Mouse (Mus musculus) spleen, adult 2 months (tissue): ENCODE results near the gene Prkci. TPM values are rescaled to one million over a fixed set of nuclear protein-coding genes. Genes with fewer than 3 reads are reported as not detected.

ENCODE experiments used
- DNase-seq, 2 experiments: peaks; one replicate each; pipeline versions ENCODE4 v3.0.0 to v3.0.0-alpha.2; 2012 to 2021; ENCODE audit warnings: low spot score in 2 of 2, low read depth in 1 of 2
- H3K27ac ChIP-seq: fragments of 200-500 bp; 2 replicates; pipeline ENCODE4 v1.5.1; 2012; ENCODE audit warnings: low read length, inconsistent platforms; ENCODE audit not compliant: insufficient read depth
- H3K27me3 ChIP-seq: fragments of 200-500 bp; 2 replicates; pipeline ENCODE4 v1.6.1; 2012; ENCODE audit warnings: mild to moderate bottlenecking, moderate library complexity, low read length, inconsistent platforms; ENCODE audit not compliant: control insufficient read depth, insufficient read depth
- H3K36me3 ChIP-seq: fragments of 200-500 bp; 2 replicates; pipeline ENCODE4 v1.6.1; 2012; ENCODE audit warnings: mild to moderate bottlenecking, low read length, inconsistent platforms; ENCODE audit not compliant: control insufficient read depth, insufficient read depth
- H3K4me1 ChIP-seq: fragments of 200-500 bp; 2 replicates; pipeline ENCODE4 v1.6.1; 2011; ENCODE audit warnings: inconsistent platforms; ENCODE audit not compliant: control insufficient read depth, insufficient read depth, insufficient read length
- H3K4me3 ChIP-seq: fragments of 200-500 bp; 2 replicates; pipeline ENCODE4 v1.5.1; 2011; ENCODE audit warnings: mild to moderate bottlenecking, inconsistent platforms; ENCODE audit not compliant: insufficient read depth, insufficient read length; ENCODE audit errors: extremely low read depth
- CTCF ChIP-seq: fragments of 200-500 bp; IDR thresholded peaks from 2 replicates; pipeline ENCODE4 v1.5.1; 2011; ENCODE audit warnings: mild to moderate bottlenecking, inconsistent platforms; ENCODE audit not compliant: insufficient read depth, insufficient read length, insufficient replicate concordance; ENCODE audit errors: extremely low read depth
- POLR2A ChIP-seq: fragments of 200-500 bp; IDR thresholded peaks from 2 replicates; pipeline ENCODE4 v1.6.1; 2011; ENCODE audit warnings: low read depth, low read length, inconsistent platforms
- WGBS: fragments of 180-500 bp; shearing (Covaris S2); methylation state at CpG from one replicate; pipeline ENCODE4 v1.1.7; 2018; 5-methylcytosine and 5-hydroxymethylcytosine counted together
- polyA plus RNA-seq: library from polyadenylated mRNA; depleted of rRNA; stranded (reverse); fragments of >200 nt; gene quantifications from 2 replicates; pipeline ENCODE4 v1.2.3, GENCODE M21; 2012

The Prkci gene
- polyA plus RNA-seq, 1 experiment = 3.7 TPM

DNA sequence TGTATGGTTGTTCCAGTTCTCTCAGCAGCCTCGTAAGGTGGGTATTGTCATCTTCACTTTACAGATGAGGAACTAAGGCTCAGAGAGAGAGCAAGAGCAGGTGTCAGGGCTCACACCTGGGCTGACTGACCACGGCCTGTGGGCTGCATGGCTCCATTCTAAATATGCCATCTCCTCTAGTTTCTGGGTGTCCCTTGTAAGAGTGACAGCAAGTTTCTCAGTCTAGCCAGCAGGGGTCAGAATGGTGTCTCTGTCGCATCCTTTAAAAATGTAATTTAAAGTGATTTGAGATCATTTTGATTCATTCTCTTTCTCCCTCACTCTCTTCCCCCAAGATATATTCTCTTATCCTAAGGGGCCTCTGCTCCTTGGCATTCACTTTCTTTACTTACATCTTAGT, 51.7 kb downstream of the Prkci start:
- Histone ChIP-seq H3K36me3 (peaks cover 1% of the 10 kb centered on the region), H3K4me1 (no peaks in the 10 kb centered on the region), H3K27me3 (no peaks in the 10 kb centered on the region), H3K27ac (no peak overlapping the region), H3K4me3 (no peak overlapping the region)
- 71% methylated on average over 3 of the region's 3 CpGs for WGBS
- TF ChIP-seq CTCF = no peak
- no peak for TF ChIP-seq POLR2A
- DNase-seq = no peak

DNA sequence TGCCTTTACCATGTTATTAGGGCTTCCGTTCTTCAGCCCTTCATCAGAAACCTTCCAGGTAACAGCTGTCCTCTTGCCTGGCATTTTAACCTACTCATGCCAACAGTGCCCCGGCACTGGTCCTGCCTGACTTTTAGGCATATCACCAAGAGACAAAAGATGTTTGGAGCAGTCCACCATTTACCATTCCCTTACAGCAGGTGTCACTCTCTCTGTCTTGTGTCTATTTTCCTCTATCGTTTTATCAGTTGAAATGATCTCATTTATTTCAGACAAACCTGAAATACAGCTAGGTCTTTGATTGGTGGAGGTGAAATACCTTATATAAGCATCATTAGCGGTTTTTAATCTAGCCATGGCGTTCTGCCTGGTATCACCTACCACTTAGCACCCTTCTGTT, 53.5 kb downstream of the Prkci start:
- H3K4me3 ChIP-seq = no peak overlapping the region
- TF ChIP-seq CTCF (no peak), POLR2A (no peak)
- H3K27me3 ChIP-seq = no peaks in the 10 kb centered on the region
- DNase-seq = no peak
- H3K27ac ChIP-seq = no peak overlapping the region
- peaks cover 1% of the 10 kb centered on the region for H3K36me3 ChIP-seq
- WGBS = 81% methylated on average over 5 of the region's 5 CpGs
- H3K4me1 ChIP-seq = no peaks in the 10 kb centered on the region

DNA sequence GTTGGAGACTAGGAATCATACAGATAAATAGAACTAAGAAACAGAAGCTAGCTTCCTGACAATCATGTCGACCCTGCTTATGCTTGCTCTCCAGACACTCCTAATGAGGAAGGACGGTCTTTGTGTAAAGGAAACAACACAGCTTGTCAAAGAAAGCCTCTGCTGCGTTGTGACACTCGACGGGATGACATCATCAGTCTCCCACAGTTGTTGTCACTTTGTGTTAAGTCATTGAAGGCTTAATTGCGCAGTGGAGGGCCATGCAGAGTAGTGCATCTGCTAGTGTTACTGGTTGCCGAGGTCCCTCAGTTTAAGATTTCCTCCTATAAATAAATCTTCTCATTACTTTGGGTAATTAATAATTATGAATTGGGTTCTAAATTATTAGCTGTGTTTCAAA, 54.8 kb downstream of the Prkci start:
- DNase-seq = no peak
- TF ChIP-seq CTCF (no peak), POLR2A (no peak)
- 82% methylated on average over 7 of the region's 7 CpGs for WGBS

DNA sequence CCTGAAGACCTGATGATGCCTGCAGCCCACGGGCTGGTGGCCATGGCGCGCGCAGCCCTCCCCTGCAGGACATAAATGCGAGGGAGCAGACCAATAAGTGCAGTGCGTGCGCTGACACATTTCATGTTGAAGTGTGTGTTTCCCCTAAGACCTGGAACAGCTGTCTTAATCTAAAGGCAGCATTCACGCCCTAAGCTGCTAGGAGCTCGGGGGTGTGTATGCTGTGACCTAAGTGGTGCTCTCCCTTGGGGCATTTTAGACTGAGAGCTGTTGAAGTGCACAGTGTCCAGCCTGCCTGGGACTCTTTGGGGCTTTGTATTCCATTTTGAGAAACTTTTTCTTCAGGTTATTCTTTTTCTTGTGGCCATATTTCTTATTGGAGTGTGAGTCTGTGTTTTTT, 56.2 kb downstream of the Prkci start:
- Histone ChIP-seq H3K4me3 (no peak overlapping the region), H3K27ac (no peak overlapping the region), H3K36me3 (no peaks in the 10 kb centered on the region; the same call in 1 of the 2 replicates), H3K27me3 (no peaks in the 10 kb centered on the region), H3K4me1 (no peaks in the 10 kb centered on the region)
- 90% methylated on average over 9 of the region's 9 CpGs for WGBS
- TF ChIP-seq CTCF (no peak), POLR2A (no peak)
- DNase-seq = no peak

More for the DNA sequence above, 54.8 kb downstream of the Prkci start:
- no peaks in the 10 kb centered on the region; the same call in 1 of the 2 replicates for H3K36me3 ChIP-seq
- no peak overlapping the region for H3K27ac ChIP-seq
- no peaks in the 10 kb centered on the region for H3K27me3 ChIP-seq
- no peaks in the 10 kb centered on the region for H3K4me1 ChIP-seq
- H3K4me3 ChIP-seq = no peak overlapping the region

DNA sequence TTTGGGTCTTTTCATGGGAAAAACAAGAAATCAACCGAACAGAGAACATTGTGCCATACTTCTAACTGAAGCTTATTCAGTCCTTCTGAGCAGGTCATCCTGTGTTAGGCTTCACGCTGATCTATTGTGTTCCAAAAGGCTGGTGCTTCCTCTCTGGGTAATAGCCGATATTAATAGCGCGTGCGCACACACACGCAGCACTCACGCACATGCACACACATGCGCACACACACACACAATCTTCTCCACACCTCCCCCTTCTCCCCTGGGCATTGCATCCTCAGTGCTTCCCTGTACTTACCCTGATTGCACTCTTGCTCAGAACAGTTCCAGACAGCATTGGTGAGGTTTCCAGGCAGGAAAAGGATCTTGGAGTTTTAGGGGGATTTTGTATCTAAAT, 57.6 kb downstream of the Prkci start:
- 93% methylated on average over 9 of the region's 9 CpGs for WGBS
- DNase-seq = no peak
- H3K36me3 ChIP-seq = no peaks in the 10 kb centered on the region; the same call in 1 of the 2 replicates
- no peaks in the 10 kb centered on the region for H3K27me3 ChIP-seq
- no peaks in the 10 kb centered on the region for H3K4me1 ChIP-seq
- TF ChIP-seq POLR2A (no peak), CTCF (no peak)
- no peak overlapping the region for H3K27ac ChIP-seq
- H3K4me3 ChIP-seq = no peak overlapping the region

DNA sequence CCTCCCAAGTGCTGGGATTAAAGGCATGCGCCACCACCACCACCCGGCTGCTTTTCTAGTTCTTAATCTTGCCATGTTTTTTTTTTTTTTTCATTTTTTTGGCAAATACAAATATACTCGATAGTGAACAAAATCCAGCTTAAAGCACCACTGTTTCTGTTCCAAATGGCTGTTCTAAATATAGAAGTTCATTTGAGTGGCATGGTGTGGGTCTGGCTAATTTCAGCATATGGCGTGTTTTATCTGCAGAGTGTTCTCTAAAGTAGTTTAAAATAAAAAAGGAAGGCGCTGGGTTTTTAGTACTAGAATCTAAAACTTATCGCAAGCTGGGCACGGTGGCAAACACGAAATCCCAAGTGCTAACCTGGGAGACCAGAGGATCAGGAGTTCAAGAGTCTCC, 59.3 kb downstream of the Prkci start:
- no peaks in the 10 kb centered on the region for H3K27me3 ChIP-seq
- H3K4me3 ChIP-seq = no peak overlapping the region
- no peak overlapping the region for H3K27ac ChIP-seq
- H3K4me1 ChIP-seq = no peaks in the 10 kb centered on the region
- no peaks in the 10 kb centered on the region for H3K36me3 ChIP-seq
- DNase-seq = no peak
- no peak for TF ChIP-seq POLR2A
- TF ChIP-seq CTCF = no peak
- WGBS = 88% methylated on average over 8 of the region's 8 CpGs

DNA sequence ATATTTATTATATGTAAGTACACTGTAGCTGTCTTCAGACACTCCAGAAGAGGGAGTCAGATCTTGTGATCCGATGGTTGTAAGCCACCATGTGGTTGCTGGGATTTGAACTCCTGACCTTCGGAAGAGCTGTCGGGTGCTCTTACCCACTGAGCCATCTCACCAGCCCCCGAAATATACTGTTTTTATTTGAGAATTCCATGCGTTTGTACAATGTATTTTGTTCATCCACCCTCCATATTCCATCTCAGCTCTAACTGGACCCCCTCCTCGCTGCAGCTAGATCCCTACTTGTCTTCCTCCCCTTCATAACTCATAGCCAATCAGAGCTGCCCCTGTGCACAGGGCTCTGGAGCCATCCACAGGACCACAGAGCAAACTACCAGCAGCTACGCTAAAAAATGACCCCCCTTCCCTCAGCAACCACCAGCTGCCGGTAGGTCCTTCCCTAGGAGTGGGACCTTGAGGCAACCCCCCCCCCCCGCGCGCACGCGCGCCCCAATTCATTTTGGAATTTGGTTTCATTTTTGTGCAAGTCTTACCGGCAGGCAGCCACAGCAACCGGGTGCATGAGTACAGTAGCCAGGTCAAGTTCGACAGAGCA, 60.6 kb downstream of the Prkci start:
- TF ChIP-seq CTCF = no peak
- H3K4me3 ChIP-seq = peak overlapping the region; percentile 32; the same call in 1 of the 2 replicates
- H3K4me1 ChIP-seq = no peaks in the 10 kb centered on the region; the same call in 1 of the 2 replicates
- H3K36me3 ChIP-seq = no peaks in the 10 kb centered on the region
- no peak overlapping the region for H3K27ac ChIP-seq
- DNase-seq = peak in 1 of 2 experiments; percentile 3
- WGBS = 23% methylated on average over 17 of the region's 17 CpGs
- H3K27me3 ChIP-seq = no peaks in the 10 kb centered on the region
